Mouse (Mus musculus) small intestine, adult 2 months (tissue): ENCODE measurements at regions not wholly inside any gene's neighbourhood (a gene's known extent, or its start where the extent isn't known, plus 50 kb on each side); places are given as distances from the start of the nearest gene placed in this dataset.

Experiments
- CTCF ChIP-seq: fragments of 200-500 bp; IDR thresholded peaks from 2 replicates; pipeline ENCODE4 v1.5.1; 2012; ENCODE audit warnings: low read depth, mild to moderate bottlenecking, control low read depth, inconsistent platforms, low read length, moderate library complexity, mixed read lengths; ENCODE audit not compliant: insufficient replicate concordance, insufficient read length; ENCODE audit errors: extremely low read depth
- POLR2A ChIP-seq: fragments of 200-500 bp; IDR thresholded peaks from 2 replicates; pipeline ENCODE4 v1.6.1; 2012; ENCODE audit warnings: low read depth, mild to moderate bottlenecking, control low read depth, inconsistent platforms, low read length, moderate library complexity

- TF ChIP-seq CTCF (no peak), POLR2A (no peak)
Measured at GRCm38 (mm10) chr2:173439031-173439430, 83.4 kb upstream of the 1700021F07Rik start.
